Mouse (Mus musculus) hindbrain, embryonic 13.5 days (tissue): ENCODE data around the gene Hist3h2a. TPM values are rescaled to one million over a fixed set of nuclear protein-coding genes. Genes with fewer than 3 reads are reported as not detected.

ENCODE experiments used
- ATAC-seq: fragments of 200-750 bp; cut with Nextera tagmentation; 2 replicates; pipeline ENCODE4 v1.8.0; 2017; ENCODE audit warnings: moderate TSS enrichment; ENCODE audit not compliant: low FRiP score
- H3K27ac ChIP-seq: fragments of 300-500 bp; sonication (generic); 2 replicates; pipeline ENCODE4 v1.5.1; 2015; ENCODE audit warnings: inconsistent platforms, mild to moderate bottlenecking, moderate library complexity
- H3K27me3 ChIP-seq: fragments of 300-500 bp; sonication (generic); 2 replicates; pipeline ENCODE4 v1.6.1; 2015; ENCODE audit warnings: mild to moderate bottlenecking, inconsistent platforms
- H3K36me3 ChIP-seq: fragments of 300-500 bp; sonication (generic); 2 replicates; pipeline ENCODE4 v1.6.1; 2015; ENCODE audit warnings: mild to moderate bottlenecking, inconsistent platforms
- H3K4me1 ChIP-seq: fragments of 300-500 bp; sonication (generic); replicated peaks from 2 replicates; pipeline ENCODE4 v1.6.1; 2015; ENCODE audit warnings: inconsistent platforms
- H3K4me2 ChIP-seq: fragments of 300-500 bp; sonication (generic); 2 replicates; pipeline ENCODE4 v1.6.1; 2015; ENCODE audit warnings: inconsistent platforms, mild to moderate bottlenecking, moderate library complexity
- H3K4me3 ChIP-seq: fragments of 300-500 bp; sonication (generic); 2 replicates; pipeline ENCODE4 v1.5.1; 2015; ENCODE audit warnings: mild to moderate bottlenecking, inconsistent platforms
- H3K9ac ChIP-seq: fragments of 300-500 bp; sonication (generic); 2 replicates; pipeline ENCODE4 v1.6.1; 2015; ENCODE audit warnings: mild to moderate bottlenecking, inconsistent platforms
- H3K9me3 ChIP-seq: fragments of 300-500 bp; sonication (generic); 2 replicates; pipeline ENCODE4 v1.6.1; 2016; ENCODE audit warnings: inconsistent platforms
- WGBS: fragments of 180-500 bp; shearing (Covaris S2); methylation state at CpG from one replicate; pipeline ENCODE4 v1.1.7; 2015; 5-methylcytosine and 5-hydroxymethylcytosine counted together
- polyA plus RNA-seq: library from polyadenylated mRNA; unstranded; fragments of >200 nt; fragmentation: Nextera tagmentation; extraction: Ambion mirVana; gene quantifications from 2 replicates; pipeline ENCODE4 v1.2.1, GENCODE M21; 2015

Gene Hist3h2a
- polyA plus RNA-seq, 1 experiment from 2014 or later = 142 TPM

DNA sequence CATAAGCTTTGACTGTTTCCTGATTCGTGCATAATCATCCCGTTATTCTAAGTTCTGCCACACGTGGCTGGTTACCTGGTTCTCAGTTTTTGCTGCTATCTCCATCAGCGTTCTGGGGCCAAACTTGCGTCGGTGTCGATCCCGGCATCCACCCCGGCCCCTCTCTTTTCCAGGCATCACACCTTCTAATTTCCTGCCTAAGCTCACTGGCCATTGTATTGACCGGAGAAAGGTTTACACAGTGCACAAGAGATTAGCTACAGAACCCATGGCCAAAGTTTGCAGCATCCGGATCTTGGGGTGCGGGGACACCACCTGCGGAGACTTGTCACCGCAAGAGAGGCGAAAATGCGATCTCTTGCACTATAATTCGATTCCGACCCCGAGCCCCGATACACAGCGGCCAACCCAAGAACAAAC, 23.1 kb downstream of the Hist3h2a start:
- Histone ChIP-seq H3K9me3 (no peaks in the 10 kb centered on the region), H3K27ac (peak overlapping the region; percentile 83), H3K4me1 (peaks cover 61% of the 10 kb centered on the region), H3K36me3 (peaks cover 15% of the 10 kb centered on the region), H3K4me3 (peak overlapping the region; percentile 99), H3K4me2 (peak overlapping the region; percentile 100), H3K27me3 (no peaks in the 10 kb centered on the region), H3K9ac (peak overlapping the region; percentile 93)
- 0% methylated on average over 21 of the region's 21 CpGs for WGBS
- ATAC-seq = peak; percentile 56

DNA sequence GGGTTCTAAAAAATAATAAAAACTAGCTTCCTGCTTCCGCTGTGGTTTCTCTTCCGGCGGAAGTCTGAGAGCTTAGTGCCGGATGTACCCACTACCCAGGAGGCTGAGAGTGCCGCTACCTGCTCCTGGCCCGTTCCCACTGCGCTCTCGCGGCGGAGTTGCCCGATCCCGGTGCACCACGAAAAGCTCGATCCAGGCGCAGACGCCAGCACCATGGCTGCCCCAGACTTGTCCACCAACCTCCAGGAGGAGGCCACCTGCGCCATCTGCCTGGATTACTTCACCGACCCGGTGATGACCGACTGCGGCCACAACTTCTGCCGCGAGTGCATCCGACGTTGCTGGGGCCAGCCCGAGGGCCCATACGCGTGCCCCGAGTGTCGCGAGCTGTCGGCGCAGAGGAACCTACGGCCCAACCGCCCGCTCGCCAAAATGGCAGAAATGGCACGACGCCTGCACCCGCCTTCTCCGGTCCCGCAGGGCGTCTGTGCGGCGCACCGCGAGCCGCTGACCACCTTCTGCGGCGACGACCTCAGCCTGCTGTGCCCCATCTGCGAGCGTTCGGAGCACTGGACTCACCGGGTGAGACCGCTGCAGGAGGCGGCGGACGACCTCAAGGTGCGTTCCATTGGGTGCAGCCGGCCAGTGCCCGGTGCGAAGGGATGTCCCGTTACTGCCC, 23.7 kb downstream of the Hist3h2a start, which contains the start of gene Trim11:
TSS of gene Trim11 (plus strand) at position 67 of the 679 bp plus-strand sequence.
- H3K4me2 ChIP-seq = peak within 1 kb of the TSS; percentile 100
- peaks cover 19% of the 10 kb centered on the region for H3K36me3 ChIP-seq
- H3K9ac ChIP-seq = peak within 1 kb of the TSS; percentile 93
- under 1% methylated on average over 64 of the region's 64 CpGs for WGBS
- H3K4me1 ChIP-seq = peaks cover 61% of the 10 kb centered on the region
- H3K27ac ChIP-seq = peak within 1 kb of the TSS; percentile 83
- peak within 1 kb of the TSS; percentile 99 for H3K4me3 ChIP-seq
- H3K27me3 ChIP-seq = no peaks in the 10 kb centered on the region
- H3K9me3 ChIP-seq = no peaks in the 10 kb centered on the region
- ATAC-seq = peak; percentile 86

DNA sequence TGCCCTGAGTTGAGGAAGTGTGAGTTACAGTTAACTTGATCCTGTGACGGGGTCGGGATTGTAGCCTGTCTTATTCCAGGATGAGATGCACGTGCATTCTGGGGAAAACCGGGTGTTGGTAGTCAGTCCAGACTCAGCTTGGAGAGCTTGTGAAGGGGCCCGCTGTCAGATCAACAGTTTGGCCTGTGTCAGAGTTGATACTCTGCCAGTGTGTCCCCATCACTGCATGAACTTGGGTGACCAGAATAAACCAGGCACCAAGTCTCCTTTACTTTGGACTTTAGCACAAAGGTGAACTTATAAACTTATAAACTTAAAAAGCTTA, 24.2 kb downstream of the Hist3h2a start:
- Histone ChIP-seq H3K4me2 (peak overlapping the region; percentile 100), H3K27ac (no peak overlapping the region), H3K27me3 (no peaks in the 10 kb centered on the region), H3K9me3 (no peaks in the 10 kb centered on the region), H3K9ac (peak overlapping the region; percentile 93), H3K36me3 (peaks cover 21% of the 10 kb centered on the region), H3K4me1 (peaks cover 61% of the 10 kb centered on the region), H3K4me3 (peak overlapping the region; percentile 99)
- no peak for ATAC-seq
- 3% methylated on average over 5 of the region's 5 CpGs for WGBS

DNA sequence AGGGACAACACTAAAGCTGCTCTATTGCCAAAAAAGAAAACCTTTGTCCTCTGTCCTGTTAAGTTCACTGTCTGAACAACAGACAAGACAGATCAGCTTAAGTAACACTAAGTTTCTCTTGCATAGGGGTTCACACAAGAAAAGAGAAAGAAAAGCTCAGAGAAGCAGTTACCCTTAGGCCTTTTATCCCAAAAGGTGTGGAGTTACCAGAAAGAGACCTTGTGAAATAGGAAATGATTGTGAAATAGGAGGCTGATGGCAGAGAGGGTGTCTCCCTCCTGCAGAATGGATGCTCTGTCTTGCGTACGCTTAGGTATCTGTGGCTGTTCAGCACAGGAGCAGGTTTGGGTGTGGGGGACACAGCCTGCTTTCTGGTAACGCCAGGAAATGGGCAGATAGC, 24.7 kb downstream of the Hist3h2a start:
- Histone ChIP-seq H3K4me1 (peaks cover 58% of the 10 kb centered on the region), H3K36me3 (peaks cover 27% of the 10 kb centered on the region), H3K27ac (no peak overlapping the region), H3K4me2 (peak overlapping the region; percentile 100), H3K4me3 (peak overlapping the region; percentile 99), H3K27me3 (no peaks in the 10 kb centered on the region), H3K9ac (peak overlapping the region; percentile 93), H3K9me3 (no peaks in the 10 kb centered on the region)
- 85% methylated on average over 3 of the region's 3 CpGs for WGBS
- no peak for ATAC-seq

DNA sequence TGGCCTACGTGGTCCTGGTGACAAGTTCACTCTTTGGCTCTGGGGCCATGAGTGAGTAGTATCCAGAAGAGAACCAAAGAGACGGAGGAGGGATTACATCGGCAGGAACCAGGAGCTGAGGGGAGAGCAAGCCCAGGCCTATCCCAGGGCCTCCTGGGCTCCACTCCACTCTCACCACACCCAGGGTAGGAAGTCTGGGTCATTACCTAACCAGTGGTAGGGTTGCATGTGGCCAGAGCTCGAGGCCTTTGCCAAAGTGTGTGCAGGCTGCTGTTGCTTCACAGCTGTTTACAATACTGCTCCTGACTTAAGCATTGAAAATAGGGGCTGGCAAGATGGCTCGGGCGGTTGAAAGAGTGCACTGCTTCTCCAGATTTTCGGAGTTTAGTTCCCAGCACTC, 25.2 kb downstream of the Hist3h2a start:
- Histone ChIP-seq H3K36me3 (peaks cover 27% of the 10 kb centered on the region), H3K4me1 (peaks cover 55% of the 10 kb centered on the region), H3K27ac (no peak overlapping the region), H3K4me3 (peak overlapping the region; percentile 99), H3K9ac (peak overlapping the region; percentile 93), H3K27me3 (no peaks in the 10 kb centered on the region), H3K4me2 (peak overlapping the region; percentile 100), H3K9me3 (no peaks in the 10 kb centered on the region)
- WGBS = 85% methylated on average over 7 of the region's 7 CpGs
- ATAC-seq = no peak

DNA sequence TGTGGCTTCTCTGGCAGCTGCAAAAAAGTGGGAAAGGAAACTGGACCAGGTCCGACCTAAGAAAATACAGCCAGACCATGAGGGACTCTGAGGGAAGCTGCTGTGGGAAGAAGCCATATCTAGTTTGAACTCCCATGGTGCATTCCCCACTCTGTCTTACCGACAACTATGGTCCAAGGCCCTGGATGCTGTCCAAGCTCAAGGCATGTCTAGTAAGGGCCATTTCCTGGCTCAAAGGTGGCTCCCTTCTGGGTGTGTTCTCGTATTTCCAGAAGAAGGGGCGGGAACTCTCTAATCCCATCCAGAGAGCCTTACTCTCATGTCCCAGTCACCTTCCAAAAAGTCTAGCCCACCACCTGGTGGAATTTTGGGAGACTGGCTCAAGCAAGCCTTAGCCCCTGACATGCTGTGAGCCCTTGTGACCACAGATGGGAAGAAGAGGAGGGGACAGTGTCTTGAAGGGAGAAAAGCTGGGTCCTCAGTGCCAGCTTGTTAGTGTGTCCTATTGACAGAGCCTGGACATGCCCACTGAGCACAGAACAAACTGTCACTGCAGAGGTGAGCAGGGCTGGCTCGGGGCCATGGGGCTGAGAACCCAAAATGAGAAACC, 26.0 kb downstream of the Hist3h2a start:
- ATAC-seq = no peak
- 77% methylated on average over 5 of the region's 5 CpGs for WGBS
- Histone ChIP-seq H3K4me2 (peak overlapping the region; percentile 2), H3K27me3 (no peaks in the 10 kb centered on the region), H3K27ac (no peak overlapping the region), H3K4me3 (no peak overlapping the region), H3K4me1 (peaks cover 51% of the 10 kb centered on the region), H3K36me3 (peaks cover 34% of the 10 kb centered on the region), H3K9ac (peak overlapping the region; percentile 93; the same call in 1 of the 2 replicates), H3K9me3 (no peaks in the 10 kb centered on the region)

DNA sequence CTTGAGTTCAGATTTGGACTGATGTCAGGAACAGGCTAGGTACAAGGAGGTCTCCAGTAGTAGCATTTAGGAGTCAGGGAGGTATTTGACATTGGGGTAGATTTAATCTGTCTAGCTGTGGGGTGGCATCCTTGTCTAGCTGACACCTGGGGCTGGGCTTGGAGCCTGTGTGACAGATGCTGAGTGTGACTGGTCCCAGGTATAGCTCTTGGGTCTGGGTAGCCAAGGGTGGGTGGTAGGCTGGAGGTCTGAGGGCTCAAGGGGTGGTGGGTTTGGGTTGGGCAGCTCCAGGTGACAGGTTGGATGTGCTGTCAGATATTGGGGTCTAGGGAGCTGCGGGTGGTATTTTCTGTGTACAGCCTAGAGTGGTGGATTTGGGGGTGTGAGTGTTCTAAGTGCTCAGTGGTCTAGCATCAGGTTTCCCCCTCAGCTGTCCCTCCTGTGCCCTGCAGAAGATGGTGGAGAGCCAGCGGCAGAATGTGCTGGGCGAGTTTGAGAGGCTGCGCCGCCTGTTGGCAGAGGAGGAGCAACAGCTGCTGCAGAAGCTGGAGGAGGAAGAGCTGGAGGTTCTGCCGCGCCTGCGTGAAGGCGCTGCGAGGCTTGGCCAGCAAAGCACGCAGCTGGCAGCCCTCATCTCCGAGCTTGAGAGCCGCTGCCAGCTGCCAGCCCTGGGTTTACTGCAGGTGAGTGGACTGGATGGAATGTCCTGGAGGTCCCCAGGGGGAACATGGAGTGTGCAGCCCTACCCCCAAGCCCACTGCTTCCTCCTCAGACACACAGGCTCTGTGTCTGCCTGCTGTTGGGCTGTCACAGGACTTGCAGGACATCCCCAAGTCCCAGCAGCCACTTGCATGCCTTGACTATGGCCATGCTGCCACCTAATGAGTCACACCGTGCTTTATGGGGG, 27.3 kb downstream of the Hist3h2a start:
- no peak for ATAC-seq
- peaks cover 47% of the 10 kb centered on the region for H3K36me3 ChIP-seq
- 0 out of 2 replicates have a peak overlapping the region, but pooled peaks have one; percentile 8 for H3K9ac ChIP-seq
- WGBS = 55% methylated on average over 14 of the region's 14 CpGs
- H3K4me1 ChIP-seq = peaks cover 44% of the 10 kb centered on the region
- no peaks in the 10 kb centered on the region for H3K9me3 ChIP-seq
- no peak overlapping the region for H3K4me2 ChIP-seq
- no peaks in the 10 kb centered on the region for H3K27me3 ChIP-seq
- H3K27ac ChIP-seq = no peak overlapping the region; the same call in 1 of the 2 replicates
- no peak overlapping the region for H3K4me3 ChIP-seq

DNA sequence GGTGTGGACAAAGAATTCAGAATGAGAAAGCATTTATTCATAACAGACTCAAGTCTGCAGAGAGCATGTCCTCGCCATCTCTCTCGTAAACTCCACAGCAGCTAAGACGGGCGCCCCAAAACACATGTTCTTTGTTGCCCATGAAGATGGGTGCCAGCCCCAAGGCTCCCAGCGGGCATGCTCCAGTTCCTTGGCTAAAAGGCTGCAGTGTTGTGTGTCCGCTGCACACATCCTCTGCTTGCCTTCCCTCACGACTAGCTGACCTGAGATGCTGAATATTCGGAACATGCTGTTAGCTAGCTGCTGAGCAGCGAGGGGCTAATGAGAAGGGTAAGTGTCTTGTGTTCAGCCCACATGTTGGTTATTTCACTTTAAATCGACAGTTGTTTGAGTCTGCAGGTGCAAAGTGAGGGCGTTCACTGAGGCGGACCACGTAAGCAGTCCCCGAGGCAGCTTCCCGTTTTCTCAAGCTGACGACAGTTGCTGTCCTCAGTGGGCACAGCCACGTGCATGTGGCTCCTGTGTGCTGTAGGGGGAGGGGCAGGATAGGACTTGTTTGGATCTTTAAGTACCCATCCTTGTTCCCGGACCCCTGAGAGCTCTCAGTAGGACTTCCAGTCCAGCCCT, 28.1 kb downstream of the Hist3h2a start:
- Histone ChIP-seq H3K27me3 (no peaks in the 10 kb centered on the region), H3K9me3 (no peaks in the 10 kb centered on the region), H3K27ac (no peak overlapping the region), H3K36me3 (peaks cover 54% of the 10 kb centered on the region), H3K9ac (no peak overlapping the region), H3K4me2 (no peak overlapping the region), H3K4me1 (peaks cover 39% of the 10 kb centered on the region), H3K4me3 (no peak overlapping the region)
- WGBS = 88% methylated on average over 18 of the region's 18 CpGs
- no peak for ATAC-seq

DNA sequence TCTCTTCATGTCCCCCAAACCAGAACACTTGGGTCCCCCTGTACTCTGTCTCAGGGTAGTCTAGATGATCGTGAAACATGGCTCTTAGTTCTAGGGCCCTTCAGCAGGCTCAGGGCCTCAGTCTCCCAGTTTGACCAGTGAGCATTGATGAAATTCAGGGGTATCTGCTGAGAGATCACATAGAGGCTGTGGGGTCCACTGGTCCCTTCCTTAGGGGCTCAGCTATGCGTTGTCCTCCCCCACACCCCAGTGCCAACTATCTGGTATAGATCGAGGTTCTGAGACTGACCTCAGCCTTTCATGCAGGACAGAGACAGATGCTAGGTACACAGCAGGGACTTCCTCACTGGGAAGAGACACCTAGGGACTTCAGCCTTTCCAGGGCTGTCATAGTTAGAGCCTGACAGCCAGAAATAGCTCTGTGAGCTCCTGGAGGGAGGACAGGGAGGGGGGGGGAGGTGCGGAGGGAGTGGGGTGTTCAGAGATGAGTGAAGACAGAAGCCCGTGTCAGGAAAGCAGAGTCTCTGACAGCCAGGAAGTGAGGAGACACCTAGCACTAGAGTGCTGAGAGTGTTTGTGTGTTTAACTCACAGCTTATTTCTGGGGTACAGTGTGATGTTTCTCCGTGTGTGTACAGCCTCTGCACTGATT, 29.3 kb downstream of the Hist3h2a start:
- WGBS = 94% methylated on average over 6 of the region's 6 CpGs
- no peaks in the 10 kb centered on the region for H3K27me3 ChIP-seq
- H3K4me3 ChIP-seq = no peak overlapping the region
- no peaks in the 10 kb centered on the region for H3K9me3 ChIP-seq
- H3K36me3 ChIP-seq = peaks cover 66% of the 10 kb centered on the region
- no peak for ATAC-seq
- no peak overlapping the region for H3K9ac ChIP-seq
- no peak overlapping the region for H3K27ac ChIP-seq
- peaks cover 34% of the 10 kb centered on the region for H3K4me1 ChIP-seq
- H3K4me2 ChIP-seq = no peak overlapping the region

DNA sequence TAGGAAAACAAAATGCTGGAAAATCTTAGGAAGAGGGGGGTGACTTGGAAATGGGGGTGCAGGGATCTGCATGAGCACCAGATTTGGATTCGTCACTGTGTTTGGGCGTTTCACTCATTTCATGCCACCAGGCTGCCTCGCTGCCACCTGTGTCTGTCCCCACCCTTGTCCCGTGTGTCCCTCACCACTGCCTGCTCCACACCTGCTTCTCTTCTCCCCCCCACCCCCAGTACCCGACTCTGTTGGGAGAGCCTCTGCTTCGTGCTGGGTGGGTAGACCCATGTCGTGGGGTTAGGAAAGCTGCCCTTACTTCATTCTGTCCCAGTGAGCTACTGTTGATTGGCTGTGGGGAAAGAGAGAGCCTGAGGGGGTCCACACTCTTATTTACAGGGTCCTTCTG, 30.2 kb downstream of the Hist3h2a start:
- Histone ChIP-seq H3K9me3 (no peaks in the 10 kb centered on the region), H3K4me2 (no peak overlapping the region), H3K9ac (no peak overlapping the region), H3K36me3 (peaks cover 75% of the 10 kb centered on the region), H3K27ac (no peak overlapping the region), H3K27me3 (no peaks in the 10 kb centered on the region), H3K4me3 (no peak overlapping the region), H3K4me1 (peaks cover 26% of the 10 kb centered on the region)
- ATAC-seq = no peak
- 95% methylated on average over 7 of the region's 7 CpGs for WGBS

DNA sequence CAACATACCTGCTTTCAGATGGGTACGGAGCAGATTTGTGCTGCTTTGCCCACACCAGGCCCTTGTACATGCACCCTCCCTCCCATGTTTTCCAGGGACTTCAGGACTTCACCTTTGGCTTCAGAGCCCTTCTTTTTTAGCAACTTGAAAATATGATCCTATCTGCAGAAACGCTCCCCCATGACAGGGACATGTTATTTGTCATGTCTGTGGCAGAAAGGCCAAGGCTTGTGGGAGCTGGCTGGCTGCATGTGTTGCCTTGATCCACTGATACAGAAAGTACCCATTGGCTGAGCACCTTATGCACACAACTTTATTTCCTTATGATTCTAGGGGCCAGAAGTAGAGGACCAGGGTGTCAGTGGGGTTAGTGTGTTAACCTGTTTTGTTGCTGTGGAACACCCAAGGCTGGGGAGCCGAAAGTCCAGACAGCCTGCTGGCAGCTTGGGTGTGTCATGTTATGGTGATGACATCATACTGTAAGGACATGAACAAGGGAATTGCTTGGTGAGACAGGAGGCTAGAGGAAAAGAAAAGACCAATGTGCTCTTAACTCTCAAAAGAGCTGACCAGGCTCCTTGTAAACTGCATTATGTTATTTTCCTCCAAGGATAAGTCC, 30.9 kb downstream of the Hist3h2a start:
- peaks cover 82% of the 10 kb centered on the region for H3K36me3 ChIP-seq
- ATAC-seq = no peak
- H3K4me1 ChIP-seq = peaks cover 18% of the 10 kb centered on the region
- no peak overlapping the region for H3K27ac ChIP-seq
- no peak overlapping the region for H3K4me2 ChIP-seq
- 89% methylated on average over 3 of the region's 3 CpGs for WGBS
- H3K9me3 ChIP-seq = no peaks in the 10 kb centered on the region
- H3K9ac ChIP-seq = no peak overlapping the region
- no peaks in the 10 kb centered on the region for H3K27me3 ChIP-seq
- no peak overlapping the region for H3K4me3 ChIP-seq
